Mouse (Mus musculus) kidney, adult 8-10 months (tissue): Measurements from ENCODE around the gene Sik2.

Source experiments
- DNase-seq, 2 experiments: peaks; one replicate each; pipeline ENCODE4 v3.0.0; 2022

The Sik2 gene

GRCm38 (mm10) chr9:50981499-50982190, 27.2 kb downstream of the Sik2 start:
- DNase-seq: peak; percentile 9 to 23

- DNase-seq: no peak
These were observed 34.2 kb downstream of the Sik2 start for GRCm38 (mm10) chr9:50974631-50975030.

- no peak for DNase-seq
These were observed 38.5 kb downstream of the Sik2 start for GRCm38 (mm10) chr9:50970413-50970812.

- DNase-seq: no peak
These were observed 39.6 kb downstream of the Sik2 start for GRCm38 (mm10) chr9:50969266-50969665.

- no peak for DNase-seq
These were observed 42.6 kb downstream of the Sik2 start for GRCm38 (mm10) chr9:50966277-50966676.

- no peak for DNase-seq
These were observed 43.5 kb downstream of the Sik2 start for GRCm38 (mm10) chr9:50965392-50965791.

- no peak for DNase-seq
These were observed 44.0 kb downstream of the Sik2 start for GRCm38 (mm10) chr9:50964911-50965310.

GRCm38 (mm10) chr9:50957956-50958489, 50.9 kb downstream of the Sik2 start:
- DNase-seq: no peak

- DNase-seq: no peak
These were observed 53.7 kb downstream of the Sik2 start for GRCm38 (mm10) chr9:50955176-50955575.

- DNase-seq: no peak
These were observed 60.6 kb downstream of the Sik2 start for GRCm38 (mm10) chr9:50948097-50948823.

- no peak for DNase-seq
These were observed 62.5 kb downstream of the Sik2 start for GRCm38 (mm10) chr9:50946338-50946737.

- no peak for DNase-seq
These were observed 64.0 kb downstream of the Sik2 start for GRCm38 (mm10) chr9:50944826-50945225.

GRCm38 (mm10) chr9:50942711-50943110, 66.2 kb downstream of the Sik2 start:
- DNase-seq: no peak

- DNase-seq: no peak
These were observed 67.0 kb downstream of the Sik2 start for GRCm38 (mm10) chr9:50941804-50942401.

- DNase-seq: no peak
These were observed 78.9 kb downstream of the Sik2 start for GRCm38 (mm10) chr9:50929986-50930385.

GRCm38 (mm10) chr9:50925801-50926200, 83.1 kb downstream of the Sik2 start:
- no peak for DNase-seq

GRCm38 (mm10) chr9:50924454-50924853, 84.4 kb downstream of the Sik2 start:
- no peak for DNase-seq

- no peak for DNase-seq
These were observed 86.3 kb downstream of the Sik2 start for GRCm38 (mm10) chr9:50922363-50923153.

- no peak for DNase-seq
These were observed 87.7 kb downstream of the Sik2 start for GRCm38 (mm10) chr9:50920933-50921895.

GRCm38 (mm10) chr9:50919554-50919953, 89.3 kb downstream of the Sik2 start:
- no peak for DNase-seq

- DNase-seq: no peak
These were observed 90.7 kb downstream of the Sik2 start for GRCm38 (mm10) chr9:50918131-50918530.
